Mouse (Mus musculus): ENCODE data around the gene Acap3.

Gene Acap3

DNA sequence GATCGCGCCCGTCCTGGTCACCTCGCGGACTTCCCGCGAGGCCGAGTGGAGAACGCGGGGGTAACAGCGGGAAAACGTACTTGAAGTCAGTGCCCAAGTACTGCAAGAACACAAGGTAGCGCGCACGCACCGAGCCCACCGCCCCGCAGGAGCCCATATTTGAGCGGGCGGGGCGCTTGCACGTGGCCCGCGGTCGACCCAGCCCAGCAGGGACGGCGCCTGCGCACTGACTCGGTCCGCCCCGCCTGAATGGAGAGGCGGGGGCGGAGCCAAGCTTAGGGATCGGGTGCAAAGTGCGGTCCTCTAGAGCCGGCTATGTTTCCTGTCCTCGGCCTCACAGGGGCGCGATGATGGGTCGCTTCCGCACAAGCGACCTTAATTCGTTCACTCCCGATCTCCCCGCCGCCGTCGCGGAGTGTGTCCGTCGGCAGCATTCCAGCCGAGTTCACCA lies at the start of gene Acap3, which contains the start of gene Pusl1:
Gene Acap3 (plus strand): TSS at position 272 of the 451 bp plus-strand sequence.
Gene Pusl1 (minus strand): TSS at position 231 of the 451 bp plus-strand sequence.
- ATAC-seq (ENCODE audit: low TSS enrichment), result peak; percentile 45

DNA sequence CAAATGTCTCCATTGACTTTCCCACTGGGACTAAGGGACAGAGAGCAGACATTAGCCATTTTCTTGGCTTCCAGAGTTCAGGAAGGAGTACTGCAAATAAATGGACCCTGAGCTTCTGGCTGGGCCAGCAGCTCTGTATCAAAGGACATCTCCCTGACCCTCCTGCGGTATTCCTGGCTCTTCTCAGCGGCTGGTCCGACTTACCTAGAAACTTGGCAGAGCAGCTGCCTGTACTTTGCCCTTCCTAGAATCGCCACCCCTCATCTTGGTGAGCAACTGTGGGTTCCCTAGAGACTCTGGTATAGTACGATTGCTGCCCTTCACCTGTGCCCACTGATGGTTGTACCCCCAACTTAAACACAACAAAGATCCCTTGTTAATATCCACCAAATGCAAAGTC lies 48.4 kb upstream of the Acap3 start:
- no peak for ATAC-seq (ENCODE audit: low TSS enrichment)

DNA sequence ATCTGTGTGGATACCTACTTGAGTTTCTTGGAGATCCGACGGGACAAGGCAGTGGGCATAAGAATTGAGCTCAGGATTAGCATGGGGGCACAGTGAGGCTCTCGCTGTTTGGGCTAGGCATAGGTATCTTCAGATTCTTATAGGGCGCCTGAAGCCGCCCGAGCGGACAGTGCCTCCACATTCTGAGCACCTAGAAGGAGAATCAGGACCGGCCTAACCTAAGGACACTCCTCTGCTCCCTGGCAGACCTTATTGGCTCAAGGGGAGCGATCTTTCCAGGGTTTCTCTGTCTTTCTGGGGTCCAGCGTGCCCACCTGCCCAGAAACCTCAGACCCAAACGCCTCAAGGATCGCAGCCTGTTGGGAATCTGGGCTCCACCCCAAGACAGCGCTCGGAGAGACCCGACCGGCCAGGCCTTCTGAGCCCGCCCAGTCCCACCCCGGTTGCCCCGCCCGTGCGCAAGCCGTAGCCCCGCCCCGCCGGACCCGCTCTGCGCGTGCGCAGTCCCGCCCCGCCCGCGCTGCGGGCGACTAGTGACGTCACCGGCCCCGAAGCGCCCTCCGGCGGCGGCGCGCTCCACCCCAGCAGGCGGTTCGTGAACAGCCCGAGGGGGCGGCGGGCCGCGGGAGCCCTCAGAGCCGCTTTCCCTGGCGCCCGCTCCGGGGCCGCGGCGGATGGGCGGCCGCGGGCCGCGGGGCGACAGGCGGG lies 44.6 kb upstream of the Acap3 start, which contains the start of gene Dvl1:
Gene Dvl1 (plus strand): TSS at position 532 of the 708 bp plus-strand sequence.
- peak; percentile 81 for ATAC-seq (ENCODE audit: low TSS enrichment)

GRCm38 (mm10) chr4:155847591-155848352 lies 43.9 kb upstream of the Acap3 start:
- peak; percentile 28; the same call in 1 of the 2 replicates for ATAC-seq (ENCODE audit: low TSS enrichment)

- ATAC-seq (ENCODE audit: low TSS enrichment), result no peak
Observed at GRCm38 (mm10) chr4:155848434-155849095, 43.1 kb upstream of the Acap3 start.

DNA sequence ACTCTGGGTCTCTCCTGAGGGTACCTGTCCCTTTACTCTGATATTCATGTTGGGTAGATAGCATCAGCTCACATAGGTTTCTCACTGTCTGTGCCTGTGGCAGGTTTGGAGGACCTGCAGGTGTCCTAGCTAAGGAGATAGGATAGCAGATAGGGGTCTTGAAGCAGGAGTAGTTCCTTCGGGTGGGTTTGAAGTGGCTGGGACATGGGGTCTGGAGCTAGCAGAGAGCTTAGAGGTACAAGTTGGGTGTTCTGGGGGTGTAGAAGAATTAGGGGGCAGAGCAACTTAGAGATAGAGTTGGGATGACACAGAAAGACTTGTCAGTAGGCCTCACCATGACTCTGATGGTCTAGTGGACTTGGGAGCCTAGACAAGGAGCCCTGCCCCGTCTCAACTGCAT lies 42.2 kb upstream of the Acap3 start:
- ATAC-seq (ENCODE audit: low TSS enrichment), result no peak

GRCm38 (mm10) chr4:155849792-155850451 lies 41.7 kb upstream of the Acap3 start:
- no peak for ATAC-seq (ENCODE audit: low TSS enrichment)

DNA sequence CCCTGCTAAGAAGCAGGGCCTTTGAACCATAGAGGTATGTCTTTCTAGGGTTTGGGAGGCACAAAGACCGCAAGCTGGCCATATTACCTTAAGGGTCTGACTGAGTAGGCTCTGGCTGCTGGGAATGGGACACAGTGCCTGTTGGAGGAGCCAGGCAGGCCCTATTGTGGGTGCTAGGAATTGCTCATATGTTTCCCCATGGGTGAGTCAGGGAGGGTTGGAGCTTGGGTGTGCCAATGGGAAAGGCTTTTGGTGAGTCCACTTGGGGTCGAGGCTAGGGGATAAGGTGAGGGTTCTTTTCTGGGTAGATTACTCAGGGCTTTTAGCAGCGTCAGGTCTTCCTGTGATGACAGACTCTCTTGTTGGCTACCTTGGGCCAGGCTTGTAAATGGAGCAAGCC lies 40.3 kb upstream of the Acap3 start:
- ATAC-seq (ENCODE audit: low TSS enrichment), result no peak

DNA sequence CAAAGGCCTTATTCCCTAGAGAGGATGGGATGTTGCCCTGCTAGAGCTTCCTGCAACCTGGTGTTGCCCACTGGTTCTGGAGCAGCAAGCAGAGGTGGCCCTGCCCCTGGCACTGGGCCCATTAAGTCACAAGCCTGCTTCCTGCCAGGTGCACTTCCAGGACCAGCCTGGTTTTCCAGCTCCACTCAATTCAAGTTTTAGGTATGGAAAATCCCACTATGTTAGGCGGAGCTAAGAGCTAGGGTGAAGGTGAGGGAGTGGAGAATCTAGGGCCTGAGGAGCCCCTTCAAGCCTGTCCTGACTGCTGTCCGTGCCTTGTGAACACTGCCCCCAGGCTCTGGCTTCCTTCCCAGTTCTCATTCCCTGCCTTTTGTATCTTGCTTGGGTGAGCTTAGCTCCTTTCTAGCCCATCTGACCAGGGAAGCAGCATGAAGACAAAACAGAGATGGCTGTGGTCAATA lies 39.6 kb upstream of the Acap3 start:
- no peak for ATAC-seq (ENCODE audit: low TSS enrichment)

DNA sequence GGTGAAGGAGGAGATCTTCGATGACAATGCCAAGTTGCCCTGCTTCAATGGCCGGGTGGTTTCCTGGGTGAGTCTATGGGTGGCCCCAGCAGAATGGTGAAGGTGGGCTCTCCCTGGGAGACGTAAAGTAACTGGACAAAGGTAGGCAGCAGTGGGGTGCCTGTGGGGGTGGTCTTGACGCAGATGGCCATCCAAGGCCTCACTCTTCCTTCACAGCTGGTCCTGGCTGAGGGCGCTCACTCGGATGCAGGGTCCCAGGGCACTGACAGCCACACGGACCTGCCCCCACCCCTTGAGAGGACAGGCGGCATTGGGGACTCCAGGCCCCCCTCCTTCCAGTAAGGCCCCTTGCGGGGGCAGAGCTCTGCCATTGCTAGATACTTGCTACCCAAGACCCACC lies 38.2 kb upstream of the Acap3 start:
- no peak for ATAC-seq (ENCODE audit: low TSS enrichment)

DNA sequence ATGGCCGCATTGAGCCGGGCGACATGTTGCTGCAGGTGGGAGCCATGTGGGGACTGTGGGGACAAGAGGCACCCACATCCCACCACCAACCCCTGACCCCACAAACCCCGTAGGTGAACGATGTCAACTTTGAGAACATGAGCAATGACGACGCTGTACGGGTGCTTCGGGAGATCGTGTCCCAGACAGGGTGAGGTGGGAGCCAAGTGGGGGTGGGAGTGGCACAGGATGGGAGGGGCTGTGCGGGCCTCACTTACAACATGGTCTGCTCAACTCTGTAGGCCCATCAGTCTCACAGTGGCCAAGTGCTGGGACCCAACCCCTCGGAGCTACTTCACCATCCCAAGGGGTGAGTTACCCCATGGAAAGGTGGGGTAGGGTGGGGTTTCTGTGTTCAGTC lies 36.6 kb upstream of the Acap3 start:
- ATAC-seq (ENCODE audit: low TSS enrichment), result no peak

GRCm38 (mm10) chr4:155856071-155856470 lies 35.6 kb upstream of the Acap3 start:
- ATAC-seq (ENCODE audit: low TSS enrichment), result no peak

- no peak for ATAC-seq (ENCODE audit: low TSS enrichment)
Observed at GRCm38 (mm10) chr4:155856881-155857280, 34.7 kb upstream of the Acap3 start.

DNA sequence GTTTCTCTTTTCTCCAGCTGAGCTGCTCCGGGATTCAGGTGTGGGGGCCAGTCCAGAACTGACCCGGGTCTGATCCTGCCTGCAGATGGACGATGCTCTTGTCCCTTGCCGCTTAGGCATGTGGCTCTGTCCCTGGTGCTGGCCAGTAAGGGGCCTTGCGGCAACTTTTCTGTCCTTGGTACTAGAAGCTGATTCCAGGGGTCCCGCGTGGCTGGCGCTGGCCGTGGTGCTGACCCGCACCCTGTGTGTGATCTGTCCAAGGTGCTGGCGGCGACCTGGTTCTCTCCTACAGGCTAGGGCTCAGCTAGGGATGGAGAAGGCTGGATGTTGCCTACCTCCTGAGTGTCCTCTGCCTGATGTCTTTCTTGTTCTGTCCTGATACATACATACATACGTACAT lies 32.3 kb upstream of the Acap3 start:
- ATAC-seq (ENCODE audit: low TSS enrichment), result no peak

DNA sequence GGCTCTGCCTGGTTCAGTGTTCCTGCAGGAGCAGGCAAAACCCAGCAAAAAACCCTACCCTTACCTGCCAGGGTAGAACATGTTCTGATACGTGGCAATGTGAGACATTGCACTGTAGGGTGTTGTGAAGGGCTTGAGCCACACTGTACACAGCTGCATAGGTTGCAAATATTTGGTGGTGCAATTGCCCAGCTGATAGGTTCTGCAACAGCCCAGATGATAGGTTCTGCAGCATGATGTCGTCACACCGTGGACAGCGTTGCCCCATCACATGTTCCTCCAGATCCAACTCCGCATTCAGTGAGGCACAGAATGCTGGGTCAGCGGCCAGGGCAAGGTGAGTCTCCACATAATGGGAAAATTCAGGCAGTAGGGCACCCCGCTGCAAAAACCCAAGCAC lies 29.8 kb upstream of the Acap3 start:
- no peak for ATAC-seq (ENCODE audit: low TSS enrichment)

- ATAC-seq (ENCODE audit: low TSS enrichment), result no peak
Observed at GRCm38 (mm10) chr4:155863001-155863400, 28.6 kb upstream of the Acap3 start, which contains the start of gene Tas1r3. TSS of gene Tas1r3 (minus strand) at chr4:155863362.

GRCm38 (mm10) chr4:155868614-155869298 lies 22.9 kb upstream of the Acap3 start:
- 0 out of 2 replicates have a peak, but pooled peaks have one; percentile 3 for ATAC-seq (ENCODE audit: low TSS enrichment)

- ATAC-seq (ENCODE audit: low TSS enrichment), result peak; percentile 98
Observed at GRCm38 (mm10) chr4:155869317-155870033, 22.1 kb upstream of the Acap3 start, which contains the start of the genes Cptp and Ints11. TSS of gene Cptp (minus strand) at chr4:155869440. TSS of gene Ints11 (plus strand) at chr4:155869546.

DNA sequence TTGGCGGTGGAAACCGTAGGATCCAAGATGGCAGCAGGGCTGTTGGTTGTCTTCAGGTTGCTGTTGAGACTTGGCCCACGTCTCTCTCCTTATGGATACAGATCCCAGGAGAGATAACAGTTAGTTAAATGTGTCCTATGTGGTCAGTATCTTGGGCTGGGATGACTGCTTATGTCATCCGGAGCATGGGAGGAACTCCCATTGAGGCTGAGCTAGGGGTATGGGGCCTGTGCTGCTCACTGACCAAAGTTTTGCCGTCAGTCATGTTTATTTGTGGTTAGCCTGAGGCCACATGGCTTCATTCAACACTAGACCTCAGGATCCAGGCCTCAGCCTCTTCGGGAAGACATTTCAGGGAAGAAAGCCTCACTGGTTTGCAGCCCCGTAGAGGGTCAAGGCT lies 20.2 kb upstream of the Acap3 start:
- ATAC-seq (ENCODE audit: low TSS enrichment), result no peak

DNA sequence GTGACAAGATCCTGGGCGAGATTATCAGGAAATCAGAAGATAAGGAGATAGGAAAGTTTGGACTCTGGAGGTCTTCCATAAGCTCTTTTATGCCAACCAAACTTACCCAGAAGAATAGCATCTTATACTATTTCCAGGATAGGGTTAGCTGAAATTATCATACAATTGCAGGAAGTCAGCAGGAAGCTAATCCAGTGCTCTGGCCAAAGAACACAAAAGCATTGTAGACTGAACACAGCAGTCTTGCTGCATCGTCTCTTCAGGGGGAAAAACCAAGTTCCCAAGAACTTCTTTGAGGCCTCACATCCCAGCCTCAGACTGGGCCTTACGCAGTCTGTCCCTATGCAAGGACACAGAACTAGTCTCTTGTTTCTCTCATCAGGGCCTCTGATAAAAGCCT lies 8.0 kb upstream of the Acap3 start:
- ATAC-seq (ENCODE audit: low TSS enrichment), result no peak
